Mouse (Mus musculus) limb, embryonic 11.5 days (tissue): ENCODE measurements at regions not wholly inside any gene's neighbourhood (a gene's known extent, or its start where the extent isn't known, plus 50 kb on each side); places are given as distances from the start of the nearest gene placed in this dataset.
"Not testable (repeated sequence)": the region's sequence is repeated elsewhere in the genome, so short reads cannot be mapped to it uniquely, and the experiment has no call there.

Source experiments
- ATAC-seq: fragments of 200-750 bp; cut with Nextera tagmentation; 2 replicates; pipeline ENCODE4 v1.8.0; 2017; ENCODE audit warnings: low read depth; ENCODE audit not compliant: insufficient number of reproducible peaks, low FRiP score, low TSS enrichment
- DNase-seq: peaks from one replicate; pipeline ENCODE4 v3.0.0-alpha.2; 2015; ENCODE audit warnings: low spot score
- H3K27ac ChIP-seq: fragments of 300-500 bp; sonication (generic); replicated peaks from 2 replicates; pipeline ENCODE4 v1.5.1; 2014; ENCODE audit warnings: low read depth, mild to moderate bottlenecking, low read length
- H3K27me3 ChIP-seq: fragments of 300-500 bp; sonication (generic); 2 replicates; pipeline ENCODE4 v1.6.1; 2014; ENCODE audit warnings: mild to moderate bottlenecking, low read length, mixed read lengths; ENCODE audit not compliant: control insufficient read depth, insufficient read depth
- H3K36me3 ChIP-seq: fragments of 300-500 bp; sonication (generic); 2 replicates; pipeline ENCODE4 v1.6.1; 2014; ENCODE audit warnings: mild to moderate bottlenecking, low read length, moderate library complexity, mixed read lengths; ENCODE audit not compliant: control insufficient read depth, insufficient read depth
- H3K4me1 ChIP-seq: fragments of 300-500 bp; sonication (generic); 2 replicates; pipeline ENCODE4 v1.6.1; 2014; ENCODE audit warnings: low read length, mixed read lengths; ENCODE audit not compliant: control insufficient read depth, insufficient read depth
- H3K4me2 ChIP-seq: fragments of 300-500 bp; sonication (generic); 2 replicates; pipeline ENCODE4 v1.6.1; 2014; ENCODE audit warnings: low read depth, mild to moderate bottlenecking, moderate library complexity; ENCODE audit not compliant: severe bottlenecking
- H3K4me3 ChIP-seq: fragments of 300-500 bp; sonication (generic); 2 replicates; pipeline ENCODE4 v1.5.1; 2014; ENCODE audit warnings: low read depth, low read length
- H3K9ac ChIP-seq: fragments of 300-500 bp; sonication (generic); 2 replicates; pipeline ENCODE4 v1.6.1; 2014; ENCODE audit warnings: mild to moderate bottlenecking, low read length
- H3K9me3 ChIP-seq: fragments of 300-500 bp; sonication (generic); 2 replicates; pipeline ENCODE4 v1.6.1; 2016; ENCODE audit warnings: low read length; ENCODE audit not compliant: control insufficient read depth
- WGBS: fragments of 180-500 bp; shearing (Covaris S2); extraction: QIAGEN DNeasy Blood & Tissue Kit; methylation state at CpG from one replicate; pipeline ENCODE4 v1.1.7; 2014; 5-methylcytosine and 5-hydroxymethylcytosine counted together

DNA sequence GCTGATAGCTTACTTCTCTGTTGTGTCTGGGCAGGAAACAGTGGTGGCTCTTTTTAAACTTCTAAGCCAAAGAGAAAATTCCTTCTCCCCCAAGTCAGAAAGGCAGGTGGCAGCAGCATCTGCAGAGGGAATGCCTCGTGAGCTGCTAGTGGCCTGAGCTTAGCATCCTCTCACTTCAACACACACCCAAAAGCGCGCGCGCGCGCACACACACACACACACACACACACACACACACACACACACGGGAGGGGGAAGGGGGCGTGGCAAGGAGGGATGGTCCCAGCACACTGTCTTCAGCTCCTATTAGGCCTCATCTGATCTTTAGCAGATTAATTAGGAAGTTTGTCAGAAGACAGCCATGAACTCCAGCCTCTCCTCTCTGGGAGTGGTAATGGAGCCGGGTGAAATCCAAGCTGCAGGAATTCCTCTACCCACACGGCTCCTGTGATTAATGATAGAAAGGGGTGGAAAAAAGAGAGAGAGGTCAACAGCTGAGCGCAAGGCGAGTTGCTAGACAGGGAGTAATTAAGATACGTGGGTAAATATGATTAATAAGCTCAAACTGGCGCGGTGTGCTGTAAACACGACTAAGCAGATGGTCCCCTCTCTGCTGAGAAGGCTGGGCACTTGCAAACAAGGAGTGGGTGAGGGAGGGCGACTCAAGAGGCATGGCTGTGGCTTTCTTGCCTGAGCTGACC is 349.8 kb upstream of the Zfp703 start:
- Histone ChIP-seq H3K4me1 (peaks cover 18% of the 10 kb centered on the region), H3K9ac (no peak overlapping the region), H3K4me3 (no peak overlapping the region), H3K27me3 (peaks cover 4% of the 10 kb centered on the region; the same call in 1 of the 2 replicates), H3K9me3 (no peaks in the 10 kb centered on the region), H3K27ac (no peak overlapping the region; the same call in 1 of the 2 replicates), H3K36me3 (no peaks in the 10 kb centered on the region), H3K4me2 (no peak overlapping the region; the same call in 1 of the 2 replicates)
- ATAC-seq: no peak
- peak; percentile 42 for DNase-seq
- 39% methylated on average over 18 of the region's 18 CpGs for WGBS

DNA sequence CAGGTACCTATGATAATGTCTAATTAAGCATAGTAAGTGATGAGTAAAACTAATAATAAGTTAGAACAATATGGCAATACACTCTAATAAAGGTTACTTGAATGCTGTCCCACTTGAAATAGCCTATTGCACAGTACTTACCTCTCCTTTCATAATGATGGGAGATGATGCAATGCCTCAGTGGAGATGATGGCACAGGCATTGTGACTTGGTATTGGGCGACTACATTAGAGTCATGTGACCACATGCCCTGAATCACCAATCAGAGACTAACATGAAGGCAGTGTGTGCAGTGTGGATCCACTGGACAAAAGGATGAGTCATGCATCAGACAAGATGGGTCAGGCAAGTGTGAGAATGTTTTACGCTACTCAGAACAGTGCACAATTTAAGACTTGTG is 346.6 kb upstream of the Zfp703 start:
- no peak overlapping the region for H3K9ac ChIP-seq
- ATAC-seq (no peak), DNase-seq (no peak)
- no peaks in the 10 kb centered on the region for H3K9me3 ChIP-seq
- WGBS: 91% methylated on average over 2 of the region's 2 CpGs
- H3K27me3 ChIP-seq: no peaks in the 10 kb centered on the region
- no peak overlapping the region for H3K27ac ChIP-seq
- H3K4me3 ChIP-seq: no peak overlapping the region
- no peak overlapping the region for H3K4me2 ChIP-seq
- H3K4me1 ChIP-seq: peaks cover 18% of the 10 kb centered on the region
- H3K36me3 ChIP-seq: no peaks in the 10 kb centered on the region

DNA sequence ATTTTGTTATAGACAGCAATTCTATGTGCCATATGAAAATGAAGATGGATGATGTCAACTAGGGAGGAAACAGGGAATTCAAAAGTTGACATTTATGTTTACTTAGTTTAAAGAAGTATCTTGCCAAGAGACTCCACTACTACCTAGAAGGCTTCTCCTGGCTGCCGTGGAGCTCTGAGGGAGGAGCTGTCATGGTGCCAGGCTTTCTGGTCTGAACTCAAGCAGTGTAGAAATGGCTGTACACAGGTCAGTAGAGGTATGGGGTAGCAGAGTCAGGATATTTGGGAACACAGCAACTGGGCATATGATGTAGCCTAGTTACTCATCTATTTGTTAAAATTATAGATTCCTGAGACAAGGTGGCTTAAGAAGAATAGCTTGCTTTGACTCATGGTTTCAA is 341.4 kb upstream of the Zfp703 start:
- WGBS: 83% methylated on average over 1 of the region's 1 CpGs
- H3K9ac ChIP-seq: no peak overlapping the region
- no peaks in the 10 kb centered on the region for H3K36me3 ChIP-seq
- no peak overlapping the region for H3K4me2 ChIP-seq
- no peaks in the 10 kb centered on the region for H3K9me3 ChIP-seq
- no peak overlapping the region for H3K27ac ChIP-seq
- ATAC-seq (no peak), DNase-seq (no peak)
- H3K27me3 ChIP-seq: no peaks in the 10 kb centered on the region
- no peaks in the 10 kb centered on the region for H3K4me1 ChIP-seq
- H3K4me3 ChIP-seq: no peak overlapping the region

DNA sequence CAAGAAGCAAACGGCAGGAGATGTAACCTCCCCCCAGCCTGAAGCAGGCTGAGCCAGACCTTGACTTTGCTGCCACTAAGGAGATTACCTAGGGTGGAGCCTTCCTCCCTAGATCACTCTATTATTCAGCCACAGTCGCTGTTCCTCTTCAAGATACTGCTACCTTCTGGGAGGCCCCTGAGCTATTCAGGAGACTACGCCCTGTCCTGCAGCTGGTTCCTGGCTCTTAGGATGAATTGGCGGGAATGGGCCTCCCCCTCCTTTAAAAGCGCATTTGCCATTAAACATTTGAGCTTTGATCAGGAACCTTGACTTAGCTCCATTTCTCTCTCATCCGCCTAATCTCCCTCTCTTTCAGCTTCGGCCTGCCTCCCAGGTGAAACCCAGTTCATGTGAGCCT is 331.8 kb upstream of the Zfp703 start:
- ATAC-seq, H3K9me3 ChIP-seq, H3K27ac ChIP-seq, H3K36me3 ChIP-seq, H3K27me3 ChIP-seq, DNase-seq, H3K4me3 ChIP-seq, H3K9ac ChIP-seq, H3K4me2 ChIP-seq, H3K4me1 ChIP-seq: not testable (repeated sequence)
- WGBS: 84% methylated on average over 7 of the region's 7 CpGs

DNA sequence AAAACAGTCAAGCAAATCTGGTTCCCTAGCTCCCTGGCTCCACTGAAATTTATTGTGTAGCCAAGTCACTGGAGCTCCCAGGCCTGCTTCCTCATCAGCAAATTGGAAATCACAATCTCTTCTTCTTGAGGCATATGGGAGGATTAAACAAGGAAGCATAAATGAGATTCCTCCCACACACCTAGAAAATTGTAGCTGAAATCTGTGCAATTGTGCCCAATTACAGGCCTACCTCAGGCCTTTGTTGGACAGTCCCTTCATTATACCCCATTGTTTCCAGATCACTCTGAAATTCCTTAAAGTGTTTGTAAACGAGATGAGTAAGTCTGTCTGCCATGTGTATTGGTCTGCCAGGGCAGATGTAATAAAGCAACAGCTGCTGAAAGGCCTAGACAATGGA is 326.8 kb upstream of the Zfp703 start:
- H3K4me3 ChIP-seq: no peak overlapping the region
- no peak overlapping the region for H3K27ac ChIP-seq
- no peak overlapping the region for H3K9ac ChIP-seq
- H3K4me2 ChIP-seq: no peak overlapping the region
- 29% methylated on average over 1 of the region's 1 CpGs for WGBS
- H3K4me1 ChIP-seq: no peaks in the 10 kb centered on the region
- DNase-seq (no peak), ATAC-seq (no peak)
- H3K9me3 ChIP-seq: no peaks in the 10 kb centered on the region
- H3K27me3 ChIP-seq: peaks cover 6% of the 10 kb centered on the region; the same call in 1 of the 2 replicates
- no peaks in the 10 kb centered on the region for H3K36me3 ChIP-seq

DNA sequence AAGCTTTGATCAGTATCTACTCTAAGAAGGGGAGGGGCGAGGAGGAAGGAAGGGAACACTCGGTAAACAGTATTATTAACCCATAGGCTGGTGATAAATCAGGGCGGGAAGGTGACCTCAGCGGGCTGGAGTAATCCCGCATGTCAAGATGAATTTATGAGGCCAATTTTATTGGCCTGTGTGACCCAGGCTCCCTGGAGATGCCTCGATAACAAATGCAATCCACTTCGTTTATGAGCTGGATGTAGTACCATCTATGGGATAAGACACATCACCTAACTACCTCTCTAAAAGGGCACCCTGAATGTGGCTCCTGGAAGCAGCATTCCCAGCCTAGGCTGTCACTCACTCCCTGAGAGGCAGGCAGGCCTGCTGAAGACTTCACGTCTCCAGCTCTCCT is 321.2 kb upstream of the Zfp703 start:
- WGBS: 3% methylated on average over 8 of the region's 8 CpGs
- DNase-seq (peak; percentile 54), ATAC-seq (no peak)
- H3K27ac ChIP-seq: no peak overlapping the region
- H3K9me3 ChIP-seq: no peaks in the 10 kb centered on the region
- peaks cover 11% of the 10 kb centered on the region; the same call in 1 of the 2 replicates for H3K27me3 ChIP-seq
- H3K4me3 ChIP-seq: no peak overlapping the region
- no peak overlapping the region for H3K4me2 ChIP-seq
- H3K36me3 ChIP-seq: no peaks in the 10 kb centered on the region
- H3K9ac ChIP-seq: no peak overlapping the region
- H3K4me1 ChIP-seq: peaks cover 10% of the 10 kb centered on the region; the same call in 1 of the 2 replicates

DNA sequence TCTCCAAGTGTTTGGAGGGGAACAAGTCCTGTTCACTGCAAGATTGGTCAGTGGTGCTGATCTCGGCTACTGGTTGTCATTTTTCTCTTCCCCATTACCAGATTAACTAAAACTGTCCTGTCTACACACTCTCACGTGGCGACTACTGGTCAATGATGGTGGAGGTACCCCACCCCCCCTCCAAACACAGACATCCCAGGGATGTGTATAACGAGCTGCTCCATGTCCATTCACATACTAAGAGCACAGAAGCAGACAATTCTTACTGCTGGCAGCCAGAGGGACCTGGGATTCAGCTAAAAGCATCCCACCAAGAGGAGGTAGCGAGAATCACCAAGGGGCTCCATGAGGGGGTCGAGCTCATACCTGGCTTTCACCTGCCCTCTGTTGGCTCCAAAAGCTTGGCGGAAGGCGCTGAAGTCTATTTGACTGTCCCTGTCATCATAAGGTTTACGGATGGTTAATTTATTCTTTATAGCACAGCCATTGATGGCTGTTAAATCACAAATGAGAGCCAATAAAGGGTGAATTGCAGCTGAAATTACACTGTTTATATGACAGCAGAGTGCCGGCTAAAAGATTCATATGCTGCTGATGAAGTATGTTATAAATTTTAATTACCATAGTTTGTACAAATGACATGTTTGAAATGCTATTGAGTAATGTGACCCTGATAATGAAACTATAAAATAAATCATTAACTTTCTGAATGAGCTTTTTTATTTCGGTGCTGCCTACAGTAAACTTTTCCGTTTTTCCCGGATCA is 320.6 kb upstream of the Zfp703 start:
- no peak overlapping the region for H3K4me3 ChIP-seq
- peaks cover 13% of the 10 kb centered on the region; the same call in 1 of the 2 replicates for H3K27me3 ChIP-seq
- peaks cover 10% of the 10 kb centered on the region; the same call in 1 of the 2 replicates for H3K4me1 ChIP-seq
- H3K27ac ChIP-seq: no peak overlapping the region
- H3K9me3 ChIP-seq: no peaks in the 10 kb centered on the region
- no peak overlapping the region for H3K4me2 ChIP-seq
- DNase-seq (no peak), ATAC-seq (no peak)
- 25% methylated on average over 13 of the region's 13 CpGs for WGBS
- no peak overlapping the region for H3K9ac ChIP-seq
- no peaks in the 10 kb centered on the region for H3K36me3 ChIP-seq

DNA sequence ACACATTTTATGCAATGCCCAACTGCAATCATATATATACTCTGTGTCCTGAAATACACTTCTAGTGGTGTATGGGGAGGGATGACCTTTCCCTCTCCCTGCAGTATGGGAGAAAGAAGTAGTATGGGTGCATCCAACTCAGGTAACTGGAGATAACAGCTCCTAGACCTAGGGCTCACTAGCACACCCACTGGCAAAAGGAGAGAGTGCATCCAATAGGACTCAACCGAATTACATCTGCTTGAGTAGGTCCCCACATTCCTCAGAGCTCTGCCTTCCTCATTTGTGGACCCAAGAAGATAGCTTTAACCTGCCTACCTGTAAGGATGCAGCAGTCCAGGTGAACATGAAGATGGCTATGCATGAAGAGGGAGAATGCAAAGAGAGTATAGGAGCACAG is 317.7 kb upstream of the Zfp703 start:
- no peaks in the 10 kb centered on the region for H3K9me3 ChIP-seq
- H3K4me3 ChIP-seq: no peak overlapping the region
- H3K4me1 ChIP-seq: peaks cover 10% of the 10 kb centered on the region; the same call in 1 of the 2 replicates
- DNase-seq (peak; percentile 39), ATAC-seq (no peak)
- H3K9ac ChIP-seq: no peak overlapping the region
- H3K27ac ChIP-seq: no peak overlapping the region
- peaks cover 10% of the 10 kb centered on the region; the same call in 1 of the 2 replicates for H3K27me3 ChIP-seq
- H3K4me2 ChIP-seq: no peak overlapping the region
- no peaks in the 10 kb centered on the region for H3K36me3 ChIP-seq
- 32% methylated on average over 1 of the region's 1 CpGs for WGBS
